Comparison of ENCODE assay signal across 23 mouse cellular contexts in genomic region chr10:100449394-100449793, GRCm38 (mm10). TPM values are rescaled to one million over a fixed set of nuclear protein-coding genes. Genes with fewer than 3 reads are reported as not detected.
DNase-seq lines count a peak whose midpoint lies in the region; ATAC-seq and TF ChIP-seq lines count a peak whose summit lies in the region.
"Had no signal": no experiment of that assay in that cellular context is flagged by ENCODE, and none has a peak within 500 bp of the region (broad histone marks: within the 10 kb centered on the region; RNA-seq: fewer than 3 reads in every experiment).

No protein-coding gene starts in this region.

- TF ChIP-seq EP300 in stomach, postnatal 0 days (optimal IDR thresholded peaks at IDR 0.05), result no peak

- peak; percentile 69 for ATAC-seq in frontal cortex, adult (ENCODE audit: low TSS enrichment)
- ATAC-seq in kidney, postnatal 0 days (replicated peaks; ENCODE audit: low FRiP score, low read depth), result no peak
- ATAC-seq in midbrain, postnatal 0 days (ENCODE audit: low FRiP score), result no peak
- no peak for ATAC-seq in midbrain, embryonic 16.5 days
- no peak for ATAC-seq in stomach, postnatal 0 days (ENCODE audit: low FRiP score, low TSS enrichment)
- ATAC-seq: forebrain, embryonic 15.5 days had no signal

- no peak overlapping the region for H3K4me2 ChIP-seq in kidney, postnatal 0 days (ENCODE audit: low read length)
- no peak overlapping the region for H3K4me2 ChIP-seq in midbrain, postnatal 0 days (ENCODE audit: low read depth, low read length, poor library complexity, severe bottlenecking)
- no peak overlapping the region for H3K4me2 ChIP-seq in midbrain, embryonic 16.5 days (ENCODE audit: low read length)
- H3K4me2 ChIP-seq in stomach, postnatal 0 days (replicated peaks; ENCODE audit: low read depth), result no peak overlapping the region
- H3K4me2 ChIP-seq: forebrain, embryonic 15.5 days; heart, embryonic 11.5 days had no signal

- TF ChIP-seq CTCF in kidney, postnatal 0 days (IDR thresholded peaks at IDR 0.05; ENCODE audit: low read depth), result peak; percentile 45
- TF ChIP-seq CTCF in midbrain, postnatal 0 days (IDR thresholded peaks at IDR 0.05), result peak; percentile 65
- TF ChIP-seq CTCF in stomach, postnatal 0 days (IDR thresholded peaks at IDR 0.05; ENCODE audit: low read depth), result peak; percentile 58

- no peaks in the 10 kb centered on the region for H3K9me3 ChIP-seq in kidney, postnatal 0 days (replicated peaks; ENCODE audit: low read length)
- no peaks in the 10 kb centered on the region for H3K9me3 ChIP-seq in midbrain, postnatal 0 days (ENCODE audit: low read length)
- no peaks in the 10 kb centered on the region for H3K9me3 ChIP-seq in midbrain, embryonic 16.5 days (replicated peaks; ENCODE audit: control insufficient read depth, low read length, poor library complexity, severe bottlenecking)
- no peaks in the 10 kb centered on the region for H3K9me3 ChIP-seq in stomach, postnatal 0 days (ENCODE audit: control insufficient read depth, low read length)
- H3K9me3 ChIP-seq: embryonic facial prominence, embryonic 10.5 days; forebrain, embryonic 15.5 days had no signal

- no peaks in the 10 kb centered on the region for H3K4me1 ChIP-seq in kidney, postnatal 0 days (replicated peaks; ENCODE audit: insufficient read depth, low read length)
- no peaks in the 10 kb centered on the region for H3K4me1 ChIP-seq in midbrain, postnatal 0 days (ENCODE audit: insufficient read depth, low read length)
- no peaks in the 10 kb centered on the region for H3K4me1 ChIP-seq in midbrain, embryonic 16.5 days (ENCODE audit: control insufficient read depth, insufficient read depth, low read length)
- no peaks in the 10 kb centered on the region for H3K4me1 ChIP-seq in stomach, postnatal 0 days (replicated peaks; ENCODE audit: control insufficient read depth, insufficient read depth)
- H3K4me1 ChIP-seq: embryonic facial prominence, embryonic 10.5 days; forebrain, embryonic 15.5 days had no signal

- H3K36me3 ChIP-seq in kidney, postnatal 0 days (ENCODE audit: insufficient read depth, low read length), result peaks cover 7% of the 10 kb centered on the region; the same call in 1 of the 2 replicates
- H3K36me3 ChIP-seq in midbrain, postnatal 0 days (ENCODE audit: insufficient read depth, low read length), result peaks cover 10% of the 10 kb centered on the region; the same call in 1 of the 2 replicates
- no peaks in the 10 kb centered on the region for H3K36me3 ChIP-seq in midbrain, embryonic 16.5 days (ENCODE audit: control insufficient read depth, insufficient read depth, low read length)
- peaks cover 3% of the 10 kb centered on the region; the same call in 1 of the 2 replicates for H3K36me3 ChIP-seq in stomach, postnatal 0 days (ENCODE audit: control insufficient read depth, insufficient read depth, low read length)

- no peak for DNase-seq in frontal cortex, postnatal 25 days (ENCODE audit: low spot score in 2 of 2)
- no peak for DNase-seq in kidney, postnatal 0 days (ENCODE audit: low spot score)
- no peak for DNase-seq in kidney, adult 18-20 months
- DNase-seq in midbrain, postnatal 0 days (ENCODE audit: low spot score), result peak; percentile 13
- no peak for DNase-seq in stomach, postnatal 0 days (ENCODE audit: low spot score)
- no peak for DNase-seq in right cerebral cortex, adult 18-20 months
- DNase-seq: adrenal gland, postnatal 36 days; B cell, adult 2 months; cerebellum, adult 11-12 months; cerebellum, postnatal 10 days; heart, postnatal 10 days; kidney, adult 8-10 months; kidney, postnatal 14 days; midbrain, embryonic 14.5 days; thymus, adult 2 months; thymus, postnatal 4 days had no signal

- H3K4me3 ChIP-seq in kidney, postnatal 0 days (replicated peaks; ENCODE audit: low read depth, low read length), result no peak overlapping the region
- no peak overlapping the region for H3K4me3 ChIP-seq in midbrain, postnatal 0 days (ENCODE audit: low read depth, low read length)
- H3K4me3 ChIP-seq in midbrain, embryonic 16.5 days (ENCODE audit: low read depth, low read length), result no peak overlapping the region
- no peak overlapping the region for H3K4me3 ChIP-seq in stomach, postnatal 0 days (ENCODE audit: low read depth, low read length)
- H3K4me3 ChIP-seq: embryonic facial prominence, embryonic 10.5 days; forebrain, embryonic 15.5 days had no signal

- no peaks in the 10 kb centered on the region for H3K27me3 ChIP-seq in kidney, postnatal 0 days (ENCODE audit: insufficient read depth, low read length)
- no peaks in the 10 kb centered on the region for H3K27me3 ChIP-seq in midbrain, postnatal 0 days (ENCODE audit: insufficient read depth, low read length)
- no peaks in the 10 kb centered on the region for H3K27me3 ChIP-seq in midbrain, embryonic 16.5 days (ENCODE audit: control insufficient read depth, insufficient read depth, low read depth, low read length)
- no peaks in the 10 kb centered on the region for H3K27me3 ChIP-seq in stomach, postnatal 0 days (ENCODE audit: control insufficient read depth, insufficient read depth, low read length)
- H3K27me3 ChIP-seq: CH12.LX; forebrain, embryonic 15.5 days had no signal

- no peak overlapping the region for H3K9ac ChIP-seq in kidney, postnatal 0 days (ENCODE audit: low read depth, low read length)
- H3K9ac ChIP-seq in midbrain, postnatal 0 days (replicated peaks; ENCODE audit: low read length, poor library complexity, severe bottlenecking), result no peak overlapping the region
- H3K9ac ChIP-seq in midbrain, embryonic 16.5 days (ENCODE audit: low read depth, low read length), result no peak overlapping the region
- no peak overlapping the region for H3K9ac ChIP-seq in stomach, postnatal 0 days (ENCODE audit: low read length)
- H3K9ac ChIP-seq: forebrain, embryonic 15.5 days; liver, embryonic 14.5 days had no signal

- H3K27ac ChIP-seq in kidney, postnatal 0 days, result no peak overlapping the region
- H3K27ac ChIP-seq in midbrain, postnatal 0 days (ENCODE audit: low read depth, low read length), result no peak overlapping the region
- H3K27ac ChIP-seq in midbrain, embryonic 16.5 days (ENCODE audit: low read length), result no peak overlapping the region
- H3K27ac ChIP-seq in stomach, postnatal 0 days (replicated peaks), result no peak overlapping the region
- H3K27ac ChIP-seq: embryonic facial prominence, embryonic 10.5 days; forebrain, embryonic 15.5 days; liver, embryonic 14.5 days had no signal

RNA-seq across cellular contexts. Expression of gene Tmtc3, which starts 37.8 kb away (rescaled TPM):
- polyA plus RNA-seq in kidney, postnatal 0 days (2015; fragmentation: Nextera tagmentation; extraction: Ambion mirVana), result 13.9 and 15.6 TPM in 2 replicates
- total RNA-seq in midbrain, postnatal 0 days (2014; rRNA removed), result 20.1 and 30.8 TPM in 2 replicates
- polyA plus RNA-seq in midbrain, postnatal 0 days (2015; fragmentation: Nextera tagmentation; extraction: Ambion mirVana), result 5.6 and 6.2 TPM in 2 replicates
- 11.9 and 12.1 TPM in 2 replicates for polyA plus RNA-seq in midbrain, embryonic 16.5 days (2015; fragmentation: Nextera tagmentation; extraction: Ambion mirVana)
- polyA plus RNA-seq in stomach, postnatal 0 days (2015; fragmentation: Nextera tagmentation; extraction: Ambion mirVana), result 7.6 TPM in 2 replicates
- total RNA-seq: CH12.LX had no signal

RNA-seq across cellular contexts. Expression of gene Cep290, which starts 38.0 kb away (rescaled TPM):
- 4.6 and 5.0 TPM in 2 replicates for polyA plus RNA-seq in kidney, postnatal 0 days (2015; fragmentation: Nextera tagmentation; extraction: Ambion mirVana)
- 3.9 and 5.3 TPM in 2 replicates for total RNA-seq in midbrain, postnatal 0 days (2014; rRNA removed)
- polyA plus RNA-seq in midbrain, postnatal 0 days (2015; fragmentation: Nextera tagmentation; extraction: Ambion mirVana), result 4.7 and 5.1 TPM in 2 replicates
- 6.4 and 6.6 TPM in 2 replicates for polyA plus RNA-seq in midbrain, embryonic 16.5 days (2015; fragmentation: Nextera tagmentation; extraction: Ambion mirVana)
- 2.0 and 2.1 TPM in 2 replicates for polyA plus RNA-seq in stomach, postnatal 0 days (2015; fragmentation: Nextera tagmentation; extraction: Ambion mirVana)
